Mouse (Mus musculus) liver, embryonic 14.5 days (tissue): ENCODE results near the gene Psip1.
A peak's percentile ranks its signal among the peaks of the same experiment; 100 is the strongest.

Experiments used
- CTCF ChIP-seq: IDR thresholded peaks from 2 replicates; pipeline ENCODE4 v1.5.1; 2016; ENCODE audit warnings: antibody characterized with exemption, low read depth, control low read depth
- EP300 ChIP-seq: IDR thresholded peaks from 2 replicates; pipeline ENCODE4 v1.6.1; 2016; ENCODE audit warnings: antibody characterized with exemption, low read depth

GRCm38 (mm10) chr4:83485735-83486116 is 533 bp downstream of the Psip1 start:
- TF ChIP-seq CTCF (peak; percentile 88), EP300 (no peak)
